Mouse (Mus musculus): ENCODE measurements around the gene Tac4. TPM values are rescaled to one million over a fixed set of nuclear protein-coding genes. Genes with fewer than 3 reads are reported as not detected.

Tac4 gene
- polyA plus RNA-seq, 1 experiment from 2014 or later, result not detected

Other genes starting within 250 kb of the Tac4 start
- 19.7 and 20.2 TPM in 2 replicates for gene Pdk2, start 220.2 kb upstream of the Tac4 start, polyA plus RNA-seq (2015; fragmentation: Nextera tagmentation; extraction: Ambion mirVana)
- 2.4 and 3.9 TPM in 2 replicates for gene Itga3, start 184.7 kb upstream of the Tac4 start, polyA plus RNA-seq (2015; fragmentation: Nextera tagmentation; extraction: Ambion mirVana)
- gene Dlx3, start 141.4 kb upstream of the Tac4 start, polyA plus RNA-seq (2015; fragmentation: Nextera tagmentation; extraction: Ambion mirVana), result 0.19 TPM in 1 of 2 replicates, not detected in the other
- not detected in 2 replicates for gene Dlx4, start 115.3 kb upstream of the Tac4 start, polyA plus RNA-seq (2015; fragmentation: Nextera tagmentation; extraction: Ambion mirVana)
- 66.0 and 77.5 TPM in 2 replicates for gene Kat7, start 48.7 kb downstream of the Tac4 start, polyA plus RNA-seq (2015; fragmentation: Nextera tagmentation; extraction: Ambion mirVana)
- 3.0 and 3.8 TPM in 2 replicates for gene Fam117a, start 75.5 kb downstream of the Tac4 start, polyA plus RNA-seq (2015; fragmentation: Nextera tagmentation; extraction: Ambion mirVana)
- gene Slc35b1, start 123.2 kb downstream of the Tac4 start, polyA plus RNA-seq (2015; fragmentation: Nextera tagmentation; extraction: Ambion mirVana), result 135 and 140 TPM in 2 replicates
- 175 and 178 TPM in 2 replicates for gene Spop, start 152.6 kb downstream of the Tac4 start, polyA plus RNA-seq (2015; fragmentation: Nextera tagmentation; extraction: Ambion mirVana)

All from forebrain, embryonic 13.5 days (tissue).